Mouse (Mus musculus) adrenal gland, adult 2 months (tissue): ENCODE results near the gene Evc2. TPM values are rescaled to one million over a fixed set of nuclear protein-coding genes. Genes with fewer than 3 reads are reported as not detected.

Experiments used
- polyA plus RNA-seq: library from polyadenylated mRNA; depleted of rRNA; stranded (reverse); fragments of >200 nt; gene quantifications from 2 replicates; pipeline ENCODE4 v1.2.3, GENCODE M21; 2012; rRNA removed
- total RNA-seq, 2 experiments: library from RNA; stranded (reverse); gene quantifications; 2 replicates each; pipeline ENCODE4 v1.2.3; 2021

The Evc2 gene
- total and polyA plus RNA-seq, 3 experiments: 11.8 to 19.8 (median 19.6) TPM

Other genes with a start within 250 kb of the Evc2 start
- gene Crmp1, start 96.6 kb upstream of the Evc2 start, total RNA-seq: 1 to 10 TPM; 7.2 to 9.7 TPM
- gene Crmp1, start 96.6 kb upstream of the Evc2 start, polyA plus RNA-seq: 8.7 and 9.9 TPM in 2 replicates
- 10 to 100 TPM in 1 of 2 experiments, 1 to 10 TPM in 1; 9.9 to 16.6 TPM for gene Evc, start 1.6 kb upstream of the Evc2 start, total RNA-seq
- gene Evc, start 1.6 kb upstream of the Evc2 start, polyA plus RNA-seq: 9.3 and 11.8 TPM in 2 replicates